Mouse (Mus musculus) lung, embryonic 14.5 days (tissue): ENCODE data around the gene Slc16a8. TPM values are rescaled to one million over a fixed set of nuclear protein-coding genes. Genes with fewer than 3 reads are reported as not detected.

Source experiments
- ATAC-seq: fragments of 200-750 bp; cut with Nextera tagmentation; 2 replicates; pipeline ENCODE4 v1.8.0; 2017; ENCODE audit warnings: mild to moderate bottlenecking, moderate TSS enrichment, moderate library complexity; ENCODE audit not compliant: insufficient read depth
- DNase-seq: peaks from one replicate; pipeline ENCODE4 v3.0.0-alpha.2; 2015
- H3K27ac ChIP-seq: fragments of 300-500 bp; sonication (generic); 2 replicates; pipeline ENCODE4 v1.5.1; 2014; ENCODE audit warnings: low read depth, mild to moderate bottlenecking, moderate library complexity
- H3K27me3 ChIP-seq: fragments of 300-500 bp; sonication (generic); 2 replicates; pipeline ENCODE4 v1.6.1; 2014; ENCODE audit warnings: low read length, control low read depth; ENCODE audit not compliant: insufficient read depth
- H3K36me3 ChIP-seq: fragments of 300-500 bp; sonication (generic); 2 replicates; pipeline ENCODE4 v1.6.1; 2014; ENCODE audit warnings: control low read depth; ENCODE audit not compliant: insufficient read depth
- H3K4me1 ChIP-seq: fragments of 300-500 bp; sonication (generic); 2 replicates; pipeline ENCODE4 v1.6.1; 2014; ENCODE audit warnings: antibody characterized with exemption, control low read depth; ENCODE audit not compliant: insufficient read depth
- H3K4me2 ChIP-seq: fragments of 300-500 bp; sonication (generic); 2 replicates; pipeline ENCODE4 v1.6.1; 2014; ENCODE audit warnings: mild to moderate bottlenecking
- H3K4me3 ChIP-seq: fragments of 300-500 bp; sonication (generic); 2 replicates; pipeline ENCODE4 v1.5.1; 2014; ENCODE audit warnings: low read depth, low read length
- H3K9ac ChIP-seq: fragments of 300-500 bp; sonication (generic); 2 replicates; pipeline ENCODE4 v1.6.1; 2014
- H3K9me3 ChIP-seq: fragments of 300-500 bp; sonication (generic); 2 replicates; pipeline ENCODE4 v1.6.1; 2016; ENCODE audit warnings: low read depth, low read length, control low read depth
- CTCF ChIP-seq: IDR thresholded peaks from 2 replicates; pipeline ENCODE4 v1.5.1; 2016; ENCODE audit warnings: antibody characterized with exemption, low read depth
- WGBS: fragments of 180-500 bp; shearing (Covaris S2); extraction: QIAGEN DNeasy Blood & Tissue Kit; methylation state at CpG from one replicate; pipeline ENCODE4 v1.1.7; 2014; 5-methylcytosine and 5-hydroxymethylcytosine counted together
- polyA plus RNA-seq: library from polyadenylated mRNA; unstranded; fragments of >200 nt; fragmentation: Nextera tagmentation; extraction: Ambion mirVana; gene quantifications from 2 replicates; pipeline ENCODE4 v1.2.1, GENCODE M21; 2014

The Slc16a8 gene
- polyA plus RNA-seq, 1 experiment from 2014 or later: 0.11 TPM

DNA sequence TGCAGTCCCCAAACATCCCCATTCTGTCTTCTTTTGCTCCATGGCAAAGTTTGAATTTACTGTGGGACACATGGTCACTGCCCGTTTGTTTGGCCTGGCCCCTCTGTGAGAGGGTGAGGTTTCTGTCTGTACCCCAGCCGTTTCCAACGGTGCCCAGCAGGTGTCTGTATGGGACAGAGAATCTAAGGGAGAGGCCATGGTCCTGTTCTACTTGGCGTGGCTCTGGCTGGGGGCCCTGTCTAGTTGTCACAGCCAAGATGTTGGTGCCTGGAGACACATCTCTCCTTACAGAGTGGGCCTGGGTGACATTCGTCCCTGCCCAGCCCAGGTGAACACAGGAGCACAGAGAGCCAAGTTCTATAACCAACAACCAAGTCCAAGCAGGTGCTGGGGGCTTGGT is 26.3 kb upstream of the Slc16a8 start:
- peak; percentile 41; the same call in 1 of the 2 replicates for ATAC-seq
- H3K9me3 ChIP-seq: no peaks in the 10 kb centered on the region
- no peak overlapping the region for H3K4me3 ChIP-seq
- TF ChIP-seq CTCF: peak; percentile 63
- H3K4me1 ChIP-seq: peaks cover 3% of the 10 kb centered on the region; the same call in 1 of the 2 replicates
- WGBS: 44% methylated on average over 5 of the region's 5 CpGs
- 0 out of 2 replicates have a peak, but pooled peaks cover 2% of the 10 kb centered on the region for H3K36me3 ChIP-seq
- H3K27me3 ChIP-seq: no peaks in the 10 kb centered on the region
- no peak overlapping the region for H3K9ac ChIP-seq
- H3K4me2 ChIP-seq: no peak overlapping the region
- peak; percentile 37 for DNase-seq
- H3K27ac ChIP-seq: peak overlapping the region; percentile 27; the same call in 1 of the 2 replicates

DNA sequence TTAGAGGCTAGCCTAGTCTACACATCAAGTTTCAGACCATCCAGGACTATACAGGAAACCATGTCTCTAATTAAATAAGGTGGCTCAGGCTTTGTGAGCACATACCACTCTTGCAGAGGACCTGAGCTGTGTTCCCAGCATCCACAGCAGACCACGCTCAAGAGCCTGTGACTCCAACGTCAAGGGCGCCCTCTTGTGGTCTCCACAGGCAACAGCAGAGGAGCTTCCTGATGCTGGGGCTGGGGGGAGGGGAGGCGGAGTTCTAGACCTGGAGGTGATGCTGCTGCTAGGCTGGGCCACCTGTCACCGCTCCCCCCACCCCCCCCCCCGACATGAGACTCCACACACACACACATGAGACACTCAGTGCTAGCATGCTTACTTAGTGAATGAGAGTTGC is 25.6 kb upstream of the Slc16a8 start:
- H3K36me3 ChIP-seq: no peaks in the 10 kb centered on the region
- peak; percentile 68 for TF ChIP-seq CTCF
- no peaks in the 10 kb centered on the region for H3K27me3 ChIP-seq
- WGBS: 24% methylated on average over 6 of the region's 6 CpGs
- no peak overlapping the region for H3K9ac ChIP-seq
- DNase-seq: peak; percentile 36
- no peak overlapping the region for H3K4me3 ChIP-seq
- ATAC-seq: no peak
- H3K9me3 ChIP-seq: no peaks in the 10 kb centered on the region
- H3K4me2 ChIP-seq: no peak overlapping the region
- no peak overlapping the region for H3K27ac ChIP-seq
- H3K4me1 ChIP-seq: peaks cover 3% of the 10 kb centered on the region; the same call in 1 of the 2 replicates

DNA sequence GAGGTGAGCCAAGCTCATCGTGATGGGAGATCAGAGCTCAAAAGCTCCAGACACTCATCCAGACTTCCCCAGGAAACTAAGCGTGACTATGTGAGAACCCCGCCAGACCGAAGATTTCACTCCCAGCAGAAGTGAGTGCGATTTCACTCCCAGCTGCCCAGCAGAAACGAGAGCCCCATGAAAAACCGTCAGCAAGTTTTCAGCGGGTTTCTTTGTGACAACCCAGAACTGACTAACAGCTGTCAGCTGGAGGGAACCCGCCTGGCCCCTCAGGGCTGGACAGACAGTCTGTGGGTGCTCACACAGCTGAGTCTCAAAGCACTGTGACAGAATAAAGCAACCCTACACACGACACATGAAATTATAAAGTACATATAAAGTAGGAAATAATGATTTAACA is 23.2 kb upstream of the Slc16a8 start:
- H3K27ac ChIP-seq: no peak overlapping the region
- peak; percentile 62 for DNase-seq
- no peak overlapping the region for H3K4me2 ChIP-seq
- 51% methylated on average over 10 of the region's 10 CpGs for WGBS
- no peaks in the 10 kb centered on the region for H3K27me3 ChIP-seq
- no peak for TF ChIP-seq CTCF
- H3K4me1 ChIP-seq: peaks cover 3% of the 10 kb centered on the region; the same call in 1 of the 2 replicates
- no peak overlapping the region for H3K9ac ChIP-seq
- H3K4me3 ChIP-seq: no peak overlapping the region
- no peaks in the 10 kb centered on the region for H3K9me3 ChIP-seq
- no peaks in the 10 kb centered on the region for H3K36me3 ChIP-seq
- no peak; the same call in 1 of the 2 replicates for ATAC-seq

DNA sequence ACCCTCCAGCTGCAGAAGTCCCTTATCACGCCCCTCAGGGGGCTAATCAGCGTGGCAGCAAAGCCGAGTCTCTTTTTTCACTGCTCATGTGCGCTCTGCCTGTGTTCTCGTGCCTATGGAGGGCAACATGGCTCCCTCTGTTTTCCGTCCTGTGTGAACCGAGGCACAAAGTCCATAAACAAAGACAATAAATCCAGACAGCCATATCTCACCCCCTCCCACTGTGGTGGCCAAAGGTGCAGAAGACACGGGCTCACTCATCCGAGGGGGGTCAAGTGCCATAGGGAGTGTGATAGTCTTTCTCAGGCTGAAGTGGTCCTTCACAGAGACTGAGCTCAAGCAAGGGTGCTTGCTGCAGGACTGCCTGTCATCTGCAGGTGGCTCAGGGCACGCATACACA is 18.5 kb upstream of the Slc16a8 start:
- Histone ChIP-seq H3K4me2 (no peak overlapping the region), H3K27ac (no peak overlapping the region), H3K9ac (no peak overlapping the region), H3K36me3 (no peaks in the 10 kb centered on the region), H3K4me3 (no peak overlapping the region), H3K27me3 (peaks cover 4% of the 10 kb centered on the region; the same call in 1 of the 2 replicates), H3K9me3 (no peaks in the 10 kb centered on the region), H3K4me1 (no peaks in the 10 kb centered on the region)
- no peak for TF ChIP-seq CTCF
- ATAC-seq (no peak), DNase-seq (no peak)
- 50% methylated on average over 10 of the region's 10 CpGs for WGBS

DNA sequence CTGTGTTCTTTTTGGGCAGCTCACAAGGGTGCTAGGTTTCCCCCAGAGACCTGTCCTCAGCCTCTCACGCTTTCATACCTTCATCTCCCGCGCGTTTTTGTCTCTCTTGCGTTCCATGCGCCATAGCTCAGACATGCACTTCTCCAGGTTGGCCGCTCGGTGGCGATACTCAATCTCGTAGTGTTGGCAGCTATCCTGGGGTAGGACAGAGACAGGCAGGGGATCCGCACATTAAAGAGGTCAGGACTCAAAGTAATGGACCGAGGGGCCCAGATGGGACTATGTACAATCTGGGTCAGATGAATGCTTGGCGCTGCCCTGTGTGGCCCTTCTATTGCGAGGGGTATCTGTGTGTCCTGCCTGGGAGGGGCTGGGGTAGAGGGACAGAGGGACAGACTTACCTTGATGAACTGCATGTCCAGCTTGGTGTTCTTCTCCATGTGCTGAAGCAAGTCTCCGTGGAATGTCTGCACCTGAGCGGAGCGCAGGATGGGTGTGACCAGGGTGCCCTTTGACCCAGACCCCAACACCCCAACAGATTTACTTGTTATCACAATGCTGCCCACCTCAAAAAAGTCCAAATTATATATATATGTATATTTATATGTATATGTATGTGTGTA is 16.7 kb upstream of the Slc16a8 start:
- DNase-seq (peak; percentile 67), ATAC-seq (peak; percentile 55; the same call in 1 of the 2 replicates)
- peak overlapping the region; percentile 55 for H3K4me2 ChIP-seq

DNA sequence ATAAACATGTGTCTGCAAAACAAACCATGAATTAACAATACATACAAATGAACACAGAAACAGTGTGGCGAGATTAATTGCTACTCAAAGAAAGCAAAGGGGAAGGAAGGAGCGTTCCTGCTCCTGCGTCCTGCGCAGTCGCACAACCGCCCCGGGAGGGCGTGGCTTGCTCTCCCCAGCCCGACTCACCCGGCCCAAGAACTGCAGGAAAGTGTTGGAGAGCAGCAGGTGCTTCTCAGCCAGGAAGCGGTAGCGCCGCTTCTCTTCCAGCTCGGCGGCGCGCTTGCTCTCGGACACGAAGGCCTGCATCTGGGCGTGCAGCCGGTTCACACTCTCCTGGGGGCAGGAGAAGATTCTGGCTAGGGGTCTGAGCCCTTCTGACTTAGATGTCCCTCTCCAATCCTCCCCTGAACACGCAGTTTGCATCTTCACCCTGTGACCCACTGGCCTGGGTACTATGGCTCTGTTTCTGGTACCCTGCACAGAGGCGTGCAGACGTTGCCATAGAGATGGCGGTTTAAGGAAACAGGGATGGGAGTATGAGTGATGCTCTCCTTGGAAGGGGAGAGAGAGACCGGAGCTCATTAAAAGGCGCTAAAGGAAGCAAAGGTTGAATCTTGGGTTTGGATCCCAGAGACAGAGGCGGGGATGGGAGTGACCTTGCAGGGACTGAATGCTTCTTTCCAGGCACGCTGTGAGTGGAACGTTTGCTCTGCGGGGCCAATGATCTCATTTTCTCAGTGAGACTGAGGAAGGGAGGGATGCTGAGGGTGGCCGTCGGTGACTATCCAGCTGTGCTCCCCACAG is 16.0 kb upstream of the Slc16a8 start:
- peak; percentile 75; the same call in 1 of the 2 replicates for ATAC-seq
- peak; percentile 13; the same call in 1 of the 2 replicates for TF ChIP-seq CTCF
- H3K9ac ChIP-seq: no peak overlapping the region; the same call in 1 of the 2 replicates
- peak overlapping the region; percentile 16 for H3K4me3 ChIP-seq
- 2% methylated on average over 33 of the region's 33 CpGs for WGBS
- DNase-seq: peak; percentile 83
- no peaks in the 10 kb centered on the region for H3K36me3 ChIP-seq
- H3K4me1 ChIP-seq: no peaks in the 10 kb centered on the region
- peaks cover 4% of the 10 kb centered on the region; the same call in 1 of the 2 replicates for H3K27me3 ChIP-seq
- no peaks in the 10 kb centered on the region for H3K9me3 ChIP-seq
- H3K4me2 ChIP-seq: peak overlapping the region; percentile 55
- no peak overlapping the region for H3K27ac ChIP-seq

More for the DNA sequence above, 16.7 kb upstream of the Slc16a8 start:
- Histone ChIP-seq H3K27ac (no peak overlapping the region), H3K36me3 (no peaks in the 10 kb centered on the region), H3K9ac (no peak overlapping the region), H3K27me3 (peaks cover 4% of the 10 kb centered on the region; the same call in 1 of the 2 replicates), H3K9me3 (no peaks in the 10 kb centered on the region), H3K4me3 (peak overlapping the region; percentile 16; the same call in 1 of the 2 replicates), H3K4me1 (no peaks in the 10 kb centered on the region)
- 14% methylated on average over 17 of the region's 17 CpGs for WGBS
- TF ChIP-seq CTCF: peak; percentile 79

DNA sequence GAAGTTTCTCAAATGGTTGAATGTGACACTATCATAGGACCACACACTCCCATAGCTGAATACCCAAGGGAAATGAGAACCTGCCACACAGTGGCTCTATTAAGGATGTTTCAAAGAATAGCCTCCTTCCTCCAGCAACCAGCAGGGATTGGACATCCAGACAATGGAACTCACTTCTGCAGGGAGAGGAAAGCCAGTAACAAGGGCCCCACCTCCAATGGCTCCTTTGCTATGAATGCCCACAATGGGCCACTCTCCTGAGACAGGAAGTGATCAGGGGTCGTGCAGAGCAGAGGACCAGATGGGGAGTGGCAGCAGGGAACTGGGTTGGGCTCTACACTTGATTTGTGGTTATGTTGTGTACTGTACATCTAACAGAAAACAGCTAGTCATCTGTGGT is 14.0 kb upstream of the Slc16a8 start:
- ATAC-seq (no peak), DNase-seq (no peak)
- H3K4me3 ChIP-seq: no peak overlapping the region
- TF ChIP-seq CTCF: no peak
- H3K9ac ChIP-seq: no peak overlapping the region
- H3K4me2 ChIP-seq: no peak overlapping the region
- 32% methylated on average over 1 of the region's 1 CpGs for WGBS
- H3K27ac ChIP-seq: no peak overlapping the region
- no peaks in the 10 kb centered on the region for H3K9me3 ChIP-seq
- peaks cover 8% of the 10 kb centered on the region; the same call in 1 of the 2 replicates for H3K27me3 ChIP-seq
- H3K4me1 ChIP-seq: no peaks in the 10 kb centered on the region
- H3K36me3 ChIP-seq: no peaks in the 10 kb centered on the region
